Comparison of ENCODE assay signal across 20 mouse cellular contexts in the genomic region with DNA sequence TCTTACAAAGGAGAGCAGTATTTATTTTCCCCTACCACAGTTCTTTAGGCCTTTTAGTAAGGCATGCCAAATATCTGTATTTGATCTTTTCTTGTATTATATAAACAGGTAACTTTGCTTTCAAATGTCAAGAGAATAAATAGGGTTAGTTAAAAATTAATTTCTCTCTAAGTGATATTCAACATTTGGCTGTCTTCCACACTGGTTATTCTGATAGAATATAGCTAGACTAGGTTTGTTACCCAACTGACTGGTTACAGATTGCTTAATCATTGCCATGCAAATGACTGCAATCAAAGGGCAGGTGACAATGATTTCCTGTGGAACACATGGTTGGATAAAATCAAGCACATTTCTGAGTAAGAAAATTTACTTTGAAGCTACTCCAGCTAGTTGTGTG. TPM values are rescaled to one million over a fixed set of nuclear protein-coding genes. Genes with fewer than 3 reads are reported as not detected.
"Had no signal": no experiment of that assay in that cellular context is flagged by ENCODE, and none has a peak within 500 bp of the region (broad histone marks: within the 10 kb centered on the region; RNA-seq: fewer than 3 reads in every experiment).

No protein-coding gene starts in this region.

- H3K4me2 ChIP-seq: intestine, embryonic 15.5 days; limb, embryonic 13.5 days; liver, embryonic 13.5 days; lung, embryonic 14.5 days; midbrain, embryonic 12.5 days; midbrain, embryonic 15.5 days; neural tube, embryonic 13.5 days; stomach, embryonic 15.5 days had no signal

- H3K9me3 ChIP-seq: intestine, embryonic 15.5 days; limb, embryonic 10.5 days; limb, embryonic 13.5 days; liver, embryonic 13.5 days; midbrain, embryonic 12.5 days; midbrain, embryonic 15.5 days; neural tube, embryonic 13.5 days; stomach, embryonic 15.5 days had no signal

- H3K4me3 ChIP-seq: intestine, embryonic 15.5 days; limb, embryonic 10.5 days; limb, embryonic 13.5 days; liver, embryonic 13.5 days; midbrain, embryonic 12.5 days; midbrain, embryonic 15.5 days; neural tube, embryonic 13.5 days; stomach, embryonic 15.5 days had no signal

- H3K4me1 ChIP-seq: intestine, embryonic 15.5 days; limb, embryonic 10.5 days; liver, embryonic 13.5 days; midbrain, embryonic 12.5 days; midbrain, embryonic 15.5 days; neural tube, embryonic 13.5 days; stomach, embryonic 15.5 days had no signal

- H3K27ac ChIP-seq: intestine, embryonic 15.5 days; limb, embryonic 10.5 days; limb, embryonic 13.5 days; liver, embryonic 13.5 days; macrophage; midbrain, embryonic 12.5 days; midbrain, embryonic 15.5 days; neural tube, embryonic 13.5 days; stomach, embryonic 15.5 days had no signal

- H3K27me3 ChIP-seq: intestine, embryonic 15.5 days; limb, embryonic 13.5 days; liver, embryonic 13.5 days; midbrain, embryonic 12.5 days; midbrain, embryonic 15.5 days; neural tube, embryonic 13.5 days; stomach, embryonic 15.5 days had no signal

- H3K36me3 ChIP-seq: intestine, embryonic 15.5 days; limb, embryonic 10.5 days; limb, embryonic 13.5 days; liver, embryonic 13.5 days; midbrain, embryonic 12.5 days; midbrain, embryonic 15.5 days; neural tube, embryonic 13.5 days; stomach, embryonic 15.5 days had no signal

- DNase-seq: layer of hippocampus, postnatal 36 days; liver; liver, embryonic 13.5 days; lung, embryonic 14.5 days; retina, postnatal 1 day; right cerebral cortex, postnatal 25 days; spleen, adult 18-20 months; thymus, postnatal 14 days; thymus, postnatal 4 days had no signal

- H3K9ac ChIP-seq: intestine, embryonic 15.5 days; limb, embryonic 13.5 days; liver, embryonic 13.5 days; lung, embryonic 14.5 days; midbrain, embryonic 12.5 days; midbrain, embryonic 15.5 days; neural tube, embryonic 13.5 days; stomach, embryonic 15.5 days had no signal

- ATAC-seq: intestine, embryonic 15.5 days; lung, postnatal 0 days; midbrain, embryonic 15.5 days had no signal

RNA-seq across cellular contexts. Expression of gene Arnt2, which starts 7.5 kb away (rescaled TPM):
- total RNA-seq: megakaryocyte, adult 5-6 weeks; neutrophil, adult 5-6 weeks had no signal
